Mouse (Mus musculus) heart, postnatal 4 days (tissue): ENCODE measurements around the gene Syvn1. TPM values are rescaled to one million over a fixed set of nuclear protein-coding genes. Genes with fewer than 3 reads are reported as not detected.

Source experiments
- DNase-seq: peaks from one replicate; pipeline ENCODE4 v3.0.0; 2021
- microRNA-seq, 2 experiments: library from miRNA; unstranded; fragments of <30 nt; microRNA quantifications; one replicate each; pipeline ENCODE4 v1.2.0; 2021 to 2022
- total RNA-seq, 2 experiments: library from RNA; stranded (reverse); gene quantifications; 2 replicates each; pipeline ENCODE4 v1.2.3; 2021

Syvn1 gene
- total RNA-seq, 2 experiments from 2014 or later, result 16.2 to 16.4 TPM

DNA sequence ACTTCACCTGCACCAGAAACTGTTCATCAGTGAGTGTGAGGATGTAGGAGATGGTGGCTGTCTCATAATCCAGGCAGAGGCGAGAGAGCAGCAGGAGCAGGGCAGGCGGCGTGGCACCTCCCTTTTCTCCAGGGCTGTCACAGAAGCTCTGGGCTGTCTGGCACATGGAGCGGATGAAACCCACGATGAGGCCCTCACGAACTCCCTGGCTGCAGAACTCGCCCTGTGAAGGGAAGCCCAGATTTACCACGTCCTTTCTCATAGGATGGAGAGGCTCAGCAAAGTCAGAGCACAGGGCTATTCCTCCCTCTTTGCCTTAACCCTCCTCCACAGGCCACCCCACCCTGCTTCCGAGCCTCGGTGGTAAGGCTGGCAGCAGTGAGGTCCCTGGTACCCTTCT is 23.5 kb downstream of the Syvn1 start:
- DNase-seq, result no peak

- no peak for DNase-seq
Observed at GRCm38 (mm10) chr19:6070571-6071250, 24.3 kb downstream of the Syvn1 start.

DNA sequence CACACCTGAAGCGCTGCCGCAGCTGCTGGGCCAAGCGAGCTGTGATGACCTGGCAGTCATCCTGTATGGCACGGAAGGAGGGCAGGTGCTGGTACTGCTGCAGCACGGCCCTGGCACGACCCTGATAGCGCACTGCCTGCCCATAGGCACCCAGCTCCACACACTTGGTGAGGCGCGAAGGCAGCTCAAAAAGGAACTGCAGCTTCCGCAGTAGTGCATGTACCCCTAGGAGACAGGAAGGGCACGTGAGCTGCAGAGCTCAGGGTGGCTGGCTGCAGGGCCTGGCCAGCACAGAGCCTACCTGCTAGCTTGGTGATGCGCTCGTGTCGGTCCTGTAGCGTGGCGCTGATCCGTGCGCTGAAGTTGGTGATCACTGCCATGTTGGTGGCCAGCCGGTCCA is 24.9 kb downstream of the Syvn1 start:
- DNase-seq, result no peak

DNA sequence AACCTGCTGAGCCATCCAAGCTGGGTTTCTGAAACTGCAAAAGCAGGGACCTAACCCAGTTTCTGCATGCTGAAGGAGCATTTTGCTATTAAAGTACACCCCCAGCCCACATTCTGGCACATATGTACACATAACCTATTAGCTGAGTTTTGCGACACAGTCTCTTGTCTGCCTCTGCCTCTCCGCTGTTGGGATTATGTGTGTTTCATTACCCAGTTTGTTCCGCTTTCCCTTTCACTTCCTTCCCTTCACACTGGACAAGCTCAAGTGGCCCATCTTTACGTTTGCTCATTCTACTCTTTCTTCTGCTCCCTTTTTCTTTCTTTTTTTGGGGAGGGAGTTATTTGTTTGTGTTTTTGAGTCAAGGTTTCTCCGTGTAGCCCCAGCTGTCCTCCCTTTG is 27.5 kb downstream of the Syvn1 start:
- DNase-seq, result no peak

DNA sequence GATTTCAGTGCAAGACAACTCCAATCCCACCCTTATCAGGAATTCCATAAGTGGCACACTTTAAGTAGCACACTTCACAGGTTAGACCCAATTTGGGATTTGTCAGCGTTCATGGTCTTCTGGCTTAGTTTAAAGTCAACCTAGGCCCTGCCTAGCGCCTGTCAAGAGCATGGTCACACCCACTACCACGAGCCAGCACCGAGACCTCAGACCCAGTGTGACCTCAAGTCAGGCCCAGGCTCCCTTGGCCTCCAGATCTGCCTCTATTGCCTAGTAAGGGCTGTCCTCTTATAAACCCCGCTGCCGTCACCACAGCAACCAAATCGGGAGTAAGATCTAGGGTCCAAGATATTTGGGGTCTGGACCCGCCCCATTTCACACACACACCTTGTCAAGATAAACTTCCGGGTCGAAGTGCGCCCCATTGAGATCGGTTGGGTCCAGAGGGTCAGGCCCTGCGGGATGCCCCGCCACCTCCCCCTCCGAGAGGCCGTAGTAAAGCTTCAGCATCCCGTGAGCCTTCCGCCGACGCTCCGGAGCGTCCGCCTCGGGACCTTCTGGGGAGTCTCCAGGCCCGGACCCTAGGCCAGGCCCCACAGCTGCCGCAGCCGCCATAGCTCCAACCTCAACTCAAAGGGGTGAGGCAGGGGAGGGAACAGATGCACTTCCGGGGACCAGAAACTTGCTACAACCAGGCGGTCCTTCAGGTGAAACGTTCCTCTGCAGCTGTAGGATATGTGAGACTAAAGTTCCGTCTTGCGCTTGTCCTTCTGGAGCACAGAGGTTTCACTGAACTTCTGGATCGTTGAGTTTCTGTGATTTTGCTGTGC is 30.4 kb downstream of the Syvn1 start, which contains the start of gene Vps51:
Gene Vps51, minus strand, starts transcription at position 668 of the 830 bp plus-strand sequence.
- peak; percentile 90 for DNase-seq

DNA sequence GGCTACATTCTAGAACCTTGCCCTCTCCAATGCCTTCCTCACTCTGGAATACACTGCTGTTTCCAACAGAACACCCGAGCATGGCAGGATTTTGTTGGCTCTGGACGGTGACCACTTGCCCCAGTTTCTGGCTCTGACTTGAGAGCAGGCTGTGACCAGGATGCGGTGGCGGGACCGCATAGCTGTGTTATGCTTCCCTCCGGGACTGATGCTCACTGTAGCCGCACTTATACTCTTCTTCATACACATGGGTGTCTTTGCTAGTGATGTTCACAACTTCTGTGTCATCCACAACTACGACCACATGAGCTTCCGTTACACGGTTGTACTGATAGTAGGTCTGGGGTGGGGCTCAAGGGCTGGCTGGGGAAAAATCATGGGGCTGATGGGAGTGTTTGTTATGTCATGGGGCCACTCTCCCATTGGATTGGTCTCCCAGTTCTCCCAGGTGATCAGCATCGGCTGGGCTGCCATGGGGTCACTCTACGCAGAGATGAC is 33.7 kb downstream of the Syvn1 start, which contains the start of gene Tmem262:
Gene Tmem262, plus strand, starts transcription at position 51 of the 498 bp plus-strand sequence.
- no peak for DNase-seq

- no peak for DNase-seq
Observed at GRCm38 (mm10) chr19:6082156-6082555, 35.8 kb downstream of the Syvn1 start, which contains the start of gene Gm28374. Gm28374 (minus strand) TSS chr19:6082256.

DNA sequence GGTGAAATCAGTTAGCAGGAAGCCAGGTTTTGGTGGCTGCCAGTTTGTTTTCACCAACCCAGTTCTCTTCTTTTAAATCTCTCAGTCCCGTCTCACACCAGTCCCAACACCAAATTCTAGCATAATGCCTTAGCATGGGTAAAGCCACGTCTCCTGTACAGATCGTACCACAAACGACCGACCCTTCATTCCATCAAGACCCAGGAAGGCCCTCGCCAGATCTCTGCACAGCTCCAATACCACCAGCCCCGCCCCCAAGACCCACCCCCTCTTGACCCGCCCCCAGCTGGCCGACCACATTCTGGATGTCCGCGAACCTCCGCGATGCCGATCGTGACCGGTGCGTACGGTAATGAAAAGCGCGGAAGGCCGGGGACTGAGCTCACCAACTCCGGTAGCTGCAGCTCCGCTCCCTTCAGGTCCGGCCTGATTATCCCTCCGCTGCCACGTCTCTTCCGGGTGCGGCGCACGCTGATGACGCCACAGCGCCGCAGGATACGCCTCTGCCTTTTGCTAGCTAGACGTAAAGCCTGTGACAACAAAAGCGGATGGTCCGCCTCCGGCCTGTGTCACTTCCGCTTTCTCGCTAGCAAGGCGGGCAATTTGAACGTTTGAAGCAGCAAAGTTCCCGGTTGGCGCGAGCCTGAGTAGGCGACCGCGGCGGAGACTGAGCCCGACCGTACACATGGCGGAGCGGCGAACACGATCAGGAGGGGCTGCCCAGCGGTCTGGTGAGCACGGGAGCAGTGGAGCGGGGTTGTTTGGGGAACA is 38.3 kb downstream of the Syvn1 start, which contains the start of the genes Zfpl1 and Cdca5:
Gene Zfpl1, minus strand, starts transcription at position 479 of the 771 bp plus-strand sequence.
Gene Cdca5, plus strand, starts transcription at position 506 of the 771 bp plus-strand sequence.
- peak; percentile 96 for DNase-seq

DNA sequence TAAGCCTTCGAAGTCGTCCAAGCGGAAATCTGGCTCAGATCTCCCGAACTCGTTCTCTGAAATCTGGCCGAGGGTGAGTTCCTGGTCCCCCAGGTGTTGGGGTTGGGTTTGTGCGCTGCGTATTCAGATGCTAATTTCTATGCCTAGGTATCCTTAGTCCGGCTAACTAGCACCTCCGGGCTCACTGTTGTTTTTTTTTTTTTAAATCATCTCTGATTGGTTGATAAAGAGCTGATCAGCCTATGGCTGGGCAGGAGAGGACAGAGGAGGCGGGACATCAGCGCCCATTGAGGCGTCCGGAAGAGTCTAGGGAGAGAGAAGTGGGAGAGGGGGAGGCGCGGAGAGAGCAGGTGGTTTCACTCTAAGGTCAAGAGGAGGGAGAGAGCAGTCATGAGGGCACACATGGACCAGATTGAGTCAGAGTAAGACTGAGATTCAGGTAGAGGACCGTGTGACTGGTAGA is 39.1 kb downstream of the Syvn1 start:
- DNase-seq, result peak; percentile 58

GRCm38 (mm10) chr19:6088841-6089240 is 42.5 kb downstream of the Syvn1 start:
- no peak for DNase-seq

DNA sequence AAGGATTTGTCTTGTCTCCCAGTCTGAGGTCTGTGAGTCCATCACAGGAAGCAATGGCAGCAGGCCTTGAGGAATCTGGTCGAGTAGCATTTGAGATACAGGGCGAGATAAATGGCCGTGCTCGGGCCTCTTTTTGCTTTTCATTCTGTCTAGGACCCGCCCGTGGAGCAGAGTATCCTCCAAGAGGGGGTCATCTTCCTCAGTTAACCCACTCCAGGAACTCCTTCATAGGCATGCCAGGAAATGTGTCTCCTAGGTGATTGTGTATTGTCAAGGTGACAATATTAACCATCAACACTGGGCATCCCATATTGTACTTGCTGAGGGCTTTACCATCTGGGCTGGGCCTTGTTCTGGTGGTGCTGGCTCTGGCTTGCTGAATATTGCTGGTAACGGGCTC is 47.7 kb downstream of the Syvn1 start, which contains the start of gene AC131692.1:
Gene AC131692.1, plus strand, starts transcription at position 301 of the 400 bp plus-strand sequence.
- DNase-seq, result no peak

DNA sequence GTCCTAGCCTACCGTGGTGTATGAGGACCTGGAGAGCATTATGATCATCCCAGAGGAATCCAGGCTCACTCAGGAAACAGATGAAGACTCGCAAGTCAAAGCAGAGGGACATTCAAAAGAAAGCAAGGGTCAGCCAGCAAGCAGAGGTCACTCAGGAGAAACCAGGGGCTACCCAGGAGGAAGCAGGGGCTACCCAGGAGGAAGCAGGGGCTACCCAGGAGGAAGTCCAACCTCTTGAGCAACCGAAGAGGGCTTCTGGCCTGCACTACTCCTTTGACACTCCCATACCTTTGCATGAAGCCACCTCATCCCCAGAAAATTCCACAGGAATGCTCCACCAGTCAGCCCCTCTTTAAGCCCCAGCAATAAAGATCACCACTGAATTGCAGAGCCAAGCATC is 51.5 kb downstream of the Syvn1 start:
- DNase-seq, result no peak

DNA sequence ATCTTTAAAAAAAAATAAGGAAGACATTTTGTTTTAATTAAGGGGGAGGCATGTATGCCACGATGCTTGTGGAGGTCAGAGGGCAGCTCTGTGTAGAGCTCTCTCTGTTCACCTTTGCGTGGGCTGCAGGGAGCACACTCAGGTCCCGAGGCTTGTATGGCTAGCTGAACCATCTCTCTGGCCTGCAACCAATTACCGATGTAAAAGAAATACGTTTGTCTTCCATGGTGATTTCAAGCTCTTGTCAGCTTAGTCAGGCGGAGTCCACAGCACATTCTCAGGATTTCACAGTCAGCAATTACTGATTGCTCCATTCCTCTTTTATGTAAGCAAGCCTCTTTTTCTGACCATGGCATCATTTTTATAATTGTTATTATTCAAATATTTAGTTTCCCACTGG is 54.8 kb downstream of the Syvn1 start:
- no peak for DNase-seq

GRCm38 (mm10) chr19:6102169-6102853 is 55.9 kb downstream of the Syvn1 start:
- no peak for DNase-seq

Small RNA genes within 50 kb of the gene (microRNA-seq; reads per million reads assigned to microRNA genes)
- 1.0 to 2.4 reads per million in 2 experiments for gene Mir6988

Other genes with a start within 250 kb of the Syvn1 start
- 10 to 100 TPM; 18.6 to 20.9 TPM for gene Frmd8, start 171.3 kb upstream of the Syvn1 start, total RNA-seq
- gene Slc25a45, start 168.8 kb upstream of the Syvn1 start, total RNA-seq, result 1 to 10 TPM; 5.4 to 6.2 TPM
- gene Tigd3, start 152.4 kb upstream of the Syvn1 start, total RNA-seq, result 1 to 10 TPM; 2.0 TPM
- 100 to 1,000 TPM; 111 to 119 TPM for gene Dpf2, start 133.6 kb upstream of the Syvn1 start, total RNA-seq
- gene Cdc42ep2, start 121.8 kb upstream of the Syvn1 start, total RNA-seq, result 10 to 100 TPM; 14.2 to 14.7 TPM
- 10 to 100 TPM; 32.9 to 37.1 TPM for gene Pola2, start 82.4 kb upstream of the Syvn1 start, total RNA-seq
- gene Slc22a20, start 60.4 kb upstream of the Syvn1 start, total RNA-seq, result not detected
- gene Capn1, start 30.7 kb upstream of the Syvn1 start, total RNA-seq, result 10 to 100 TPM; 27.4 to 29.1 TPM
- 10 to 100 TPM; 37.8 to 41.7 TPM for gene Mrpl49, start 11.2 kb downstream of the Syvn1 start, total RNA-seq
- gene Fau, start 11.3 kb downstream of the Syvn1 start, total RNA-seq, result 100 to 1,000 TPM; 802 to 870 TPM
- 10 to 100 TPM; 16.2 to 16.7 TPM for gene Znhit2, start 14.6 kb downstream of the Syvn1 start, total RNA-seq
- 1 to 10 TPM; 5.0 to 5.9 TPM for gene Tm7sf2, start 21.8 kb downstream of the Syvn1 start, total RNA-seq
- 10 to 100 TPM; 38.0 to 40.0 TPM for gene Vps51, start 30.7 kb downstream of the Syvn1 start, total RNA-seq
- not detected for gene Tmem262, start 33.5 kb downstream of the Syvn1 start, total RNA-seq
- gene Gm28374, start 35.7 kb downstream of the Syvn1 start, total RNA-seq, result under 1 TPM in 1 of 2 experiments, not detected in 1; 0.41 TPM
- gene Zfpl1, start 38.4 kb downstream of the Syvn1 start, total RNA-seq, result 10 to 100 TPM; 25.8 to 28.3 TPM
- 10 to 100 TPM; 12.8 to 14.8 TPM for gene Cdca5, start 38.4 kb downstream of the Syvn1 start, total RNA-seq
- gene AC131692.1, start 47.8 kb downstream of the Syvn1 start, total RNA-seq, result under 1 TPM; 0.60 to 0.68 TPM
- gene Naaladl1, start 59.2 kb downstream of the Syvn1 start, total RNA-seq, result under 1 TPM; 0.50 to 0.52 TPM
- 10 to 100 TPM; 17.4 to 17.6 TPM for gene Sac3d1, start 72.1 kb downstream of the Syvn1 start, total RNA-seq
- gene Snx15, start 81.7 kb downstream of the Syvn1 start, total RNA-seq, result 10 to 100 TPM; 13.4 to 13.7 TPM
- gene Batf2, start 94.4 kb downstream of the Syvn1 start, total RNA-seq, result under 1 TPM; 0.21 to 0.38 TPM
- gene Arl2, start 95.0 kb downstream of the Syvn1 start, total RNA-seq, result 10 to 100 TPM; 62.3 to 62.8 TPM
- gene Majin, start 137.8 kb downstream of the Syvn1 start, total RNA-seq, result not detected
- not detected for gene Gpha2, start 179.8 kb downstream of the Syvn1 start, total RNA-seq
- gene Ppp2r5b, start 189.3 kb downstream of the Syvn1 start, total RNA-seq, result 10 to 100 TPM; 30.1 to 30.2 TPM
- 10 to 100 TPM; 15.9 to 16.2 TPM for gene Atg2a, start 195.1 kb downstream of the Syvn1 start, total RNA-seq
- gene Ehd1, start 230.1 kb downstream of the Syvn1 start, total RNA-seq, result 100 to 1,000 TPM in 1 of 2 experiments, 10 to 100 TPM in 1; 97.8 to 114 TPM